Mouse (Mus musculus): ENCODE data around the gene 6330409D20Rik. TPM values are rescaled to one million over a fixed set of nuclear protein-coding genes. Genes with fewer than 3 reads are reported as not detected.

6330409D20Rik gene
- polyA plus RNA-seq, 1 experiment from 2014 or later, result 0.51 TPM

GRCm38 (mm10) chr2:32718761-32719160, 22.1 kb downstream of the 6330409D20Rik start:
- peak; percentile 66; the same call in 1 of the 2 replicates for ATAC-seq (ENCODE audit: low FRiP score, low read depth)
- 55% methylated on average over 9 of the region's 9 CpGs for WGBS
- Histone ChIP-seq H3K4me2 (replicated peaks) (no peak overlapping the region), H3K27me3 (no peaks in the 10 kb centered on the region), H3K27ac (peak overlapping the region; percentile 73), H3K9me3 (no peaks in the 10 kb centered on the region), H3K9ac (no peak overlapping the region), H3K36me3 (no peaks in the 10 kb centered on the region), H3K4me3 (no peak overlapping the region), H3K4me1 (peaks cover 33% of the 10 kb centered on the region)

GRCm38 (mm10) chr2:32714987-32715425, 25.8 kb downstream of the 6330409D20Rik start:
- Histone ChIP-seq H3K27me3 (no peaks in the 10 kb centered on the region), H3K4me2 (replicated peaks) (no peak overlapping the region), H3K4me3 (no peak overlapping the region), H3K9ac (no peak overlapping the region), H3K36me3 (peaks cover 16% of the 10 kb centered on the region), H3K27ac (no peak overlapping the region), H3K9me3 (no peaks in the 10 kb centered on the region), H3K4me1 (peaks cover 25% of the 10 kb centered on the region)
- WGBS, result 46% methylated on average over 4 of the region's 4 CpGs
- no peak for ATAC-seq (ENCODE audit: low FRiP score, low read depth)

- Histone ChIP-seq H3K9me3 (no peaks in the 10 kb centered on the region), H3K4me2 (replicated peaks) (peak overlapping the region; percentile 79; the same call in 1 of the 2 replicates), H3K27me3 (no peaks in the 10 kb centered on the region), H3K4me1 (peaks cover 25% of the 10 kb centered on the region), H3K27ac (peak overlapping the region; percentile 97), H3K4me3 (peak overlapping the region; percentile 77; the same call in 1 of the 2 replicates), H3K9ac (peak overlapping the region; percentile 55), H3K36me3 (peaks cover 23% of the 10 kb centered on the region)
- WGBS, result 47% methylated on average over 11 of the region's 11 CpGs
- ATAC-seq (ENCODE audit: low FRiP score, low read depth), result no peak
Observed at GRCm38 (mm10) chr2:32714117-32714986, 26.5 kb downstream of the 6330409D20Rik start.

GRCm38 (mm10) chr2:32712934-32713817, 27.6 kb downstream of the 6330409D20Rik start, which contains the start of gene Cdk9:
Cdk9 (minus strand) TSS chr2:32713076.
- peak within 1 kb of the TSS; percentile 97 for H3K27ac ChIP-seq
- peak within 1 kb of the TSS; percentile 77 for H3K4me3 ChIP-seq
- peaks cover 21% of the 10 kb centered on the region for H3K4me1 ChIP-seq
- WGBS, result under 1% methylated on average over 56 of the region's 79 CpGs
- H3K9me3 ChIP-seq, result no peaks in the 10 kb centered on the region
- ATAC-seq (ENCODE audit: low FRiP score, low read depth), result peak; percentile 85
- H3K4me2 ChIP-seq (replicated peaks), result peak within 1 kb of the TSS; percentile 79
- H3K36me3 ChIP-seq, result peaks cover 34% of the 10 kb centered on the region
- H3K27me3 ChIP-seq, result no peaks in the 10 kb centered on the region
- peak within 1 kb of the TSS; percentile 89 for H3K9ac ChIP-seq

- Histone ChIP-seq H3K9ac (peak overlapping the region; percentile 89), H3K27me3 (no peaks in the 10 kb centered on the region), H3K27ac (peak overlapping the region; percentile 97), H3K4me1 (peaks cover 21% of the 10 kb centered on the region), H3K9me3 (no peaks in the 10 kb centered on the region), H3K36me3 (peaks cover 41% of the 10 kb centered on the region), H3K4me2 (replicated peaks) (peak overlapping the region; percentile 79), H3K4me3 (peak overlapping the region; percentile 77)
- WGBS, result 2% methylated on average over 37 of the region's 44 CpGs
- ATAC-seq (ENCODE audit: low FRiP score, low read depth), result peak; percentile 88
Observed at GRCm38 (mm10) chr2:32712586-32712933, 28.3 kb downstream of the 6330409D20Rik start.

GRCm38 (mm10) chr2:32712108-32712551, 28.7 kb downstream of the 6330409D20Rik start:
- Histone ChIP-seq H3K27ac (peak overlapping the region; percentile 97), H3K4me3 (peak overlapping the region; percentile 77), H3K9me3 (no peaks in the 10 kb centered on the region), H3K4me1 (peaks cover 21% of the 10 kb centered on the region), H3K36me3 (peaks cover 45% of the 10 kb centered on the region), H3K9ac (peak overlapping the region; percentile 89), H3K4me2 (replicated peaks) (peak overlapping the region; percentile 79), H3K27me3 (no peaks in the 10 kb centered on the region)
- under 1% methylated on average over 41 of the region's 41 CpGs for WGBS
- peak; percentile 62 for ATAC-seq (ENCODE audit: low FRiP score, low read depth)

- Histone ChIP-seq H3K36me3 (peaks cover 51% of the 10 kb centered on the region), H3K4me1 (peaks cover 21% of the 10 kb centered on the region), H3K9ac (peak overlapping the region; percentile 89), H3K4me3 (peak overlapping the region; percentile 77), H3K4me2 (replicated peaks) (peak overlapping the region; percentile 79), H3K27me3 (no peaks in the 10 kb centered on the region), H3K9me3 (no peaks in the 10 kb centered on the region), H3K27ac (peak overlapping the region; percentile 97)
- no peak for ATAC-seq (ENCODE audit: low FRiP score, low read depth)
- WGBS, result 24% methylated on average over 9 of the region's 9 CpGs
Observed at GRCm38 (mm10) chr2:32711301-32712056, 29.3 kb downstream of the 6330409D20Rik start.

GRCm38 (mm10) chr2:32710425-32710824, 30.4 kb downstream of the 6330409D20Rik start:
- H3K9ac ChIP-seq, result no peak overlapping the region
- H3K9me3 ChIP-seq, result no peaks in the 10 kb centered on the region
- no peak overlapping the region for H3K4me3 ChIP-seq
- WGBS, result 88% methylated on average over 5 of the region's 5 CpGs
- H3K27me3 ChIP-seq, result no peaks in the 10 kb centered on the region
- H3K4me1 ChIP-seq, result peaks cover 21% of the 10 kb centered on the region
- no peak for ATAC-seq (ENCODE audit: low FRiP score, low read depth)
- H3K27ac ChIP-seq, result no peak overlapping the region
- peaks cover 62% of the 10 kb centered on the region for H3K36me3 ChIP-seq
- no peak overlapping the region for H3K4me2 ChIP-seq (replicated peaks)

- H3K27ac ChIP-seq, result no peak overlapping the region
- ATAC-seq (ENCODE audit: low FRiP score, low read depth), result no peak
- H3K9ac ChIP-seq, result no peak overlapping the region
- peaks cover 70% of the 10 kb centered on the region for H3K36me3 ChIP-seq
- H3K4me2 ChIP-seq (replicated peaks), result no peak overlapping the region
- no peaks in the 10 kb centered on the region for H3K9me3 ChIP-seq
- WGBS, result 92% methylated on average over 20 of the region's 20 CpGs
- H3K4me3 ChIP-seq, result no peak overlapping the region
- H3K27me3 ChIP-seq, result no peaks in the 10 kb centered on the region
- peaks cover 19% of the 10 kb centered on the region for H3K4me1 ChIP-seq
Observed at GRCm38 (mm10) chr2:32709521-32710137, 31.2 kb downstream of the 6330409D20Rik start.

- WGBS, result 47% methylated on average over 3 of the region's 3 CpGs
- no peak for ATAC-seq (ENCODE audit: low FRiP score, low read depth)
- H3K4me3 ChIP-seq, result no peak overlapping the region
- H3K27ac ChIP-seq, result no peak overlapping the region
- H3K9me3 ChIP-seq, result no peaks in the 10 kb centered on the region
- H3K9ac ChIP-seq, result no peak overlapping the region
- H3K27me3 ChIP-seq, result no peaks in the 10 kb centered on the region
- H3K36me3 ChIP-seq, result peaks cover 80% of the 10 kb centered on the region
- H3K4me1 ChIP-seq, result peaks cover 9% of the 10 kb centered on the region
- H3K4me2 ChIP-seq (replicated peaks), result no peak overlapping the region
Observed at GRCm38 (mm10) chr2:32708643-32709042, 32.2 kb downstream of the 6330409D20Rik start.

GRCm38 (mm10) chr2:32706971-32707370, 33.8 kb downstream of the 6330409D20Rik start:
- no peak for ATAC-seq (ENCODE audit: low FRiP score, low read depth)
- H3K4me3 ChIP-seq, result no peak overlapping the region
- H3K9me3 ChIP-seq, result no peaks in the 10 kb centered on the region
- peaks cover 96% of the 10 kb centered on the region for H3K36me3 ChIP-seq
- H3K27me3 ChIP-seq, result no peaks in the 10 kb centered on the region
- no peak overlapping the region for H3K27ac ChIP-seq
- no peak overlapping the region for H3K4me2 ChIP-seq (replicated peaks)
- peak overlapping the region; percentile 45 for H3K9ac ChIP-seq
- WGBS, result 91% methylated on average over 6 of the region's 6 CpGs
- peaks cover 8% of the 10 kb centered on the region for H3K4me1 ChIP-seq

Measured in limb, embryonic 13.5 days (tissue).